Mouse (Mus musculus): ENCODE measurements around the gene Pde8a. TPM values are rescaled to one million over a fixed set of nuclear protein-coding genes. Genes with fewer than 3 reads are reported as not detected.
A peak's percentile ranks its signal among the peaks of the same experiment; 100 is the strongest.

Pde8a gene
- total RNA-seq, 2 experiments from 2014 or later: 1.8 to 9.3 TPM

- no peak for ATAC-seq (replicated peaks; ENCODE audit: poor library complexity, severe bottlenecking)
These were observed 156.3 kb downstream of the Pde8a start for GRCm38 (mm10) chr7:81369724-81370123.

- ATAC-seq (replicated peaks; ENCODE audit: poor library complexity, severe bottlenecking): peak; percentile 48
These were observed 158.4 kb downstream of the Pde8a start for GRCm38 (mm10) chr7:81371811-81372210.

DNA sequence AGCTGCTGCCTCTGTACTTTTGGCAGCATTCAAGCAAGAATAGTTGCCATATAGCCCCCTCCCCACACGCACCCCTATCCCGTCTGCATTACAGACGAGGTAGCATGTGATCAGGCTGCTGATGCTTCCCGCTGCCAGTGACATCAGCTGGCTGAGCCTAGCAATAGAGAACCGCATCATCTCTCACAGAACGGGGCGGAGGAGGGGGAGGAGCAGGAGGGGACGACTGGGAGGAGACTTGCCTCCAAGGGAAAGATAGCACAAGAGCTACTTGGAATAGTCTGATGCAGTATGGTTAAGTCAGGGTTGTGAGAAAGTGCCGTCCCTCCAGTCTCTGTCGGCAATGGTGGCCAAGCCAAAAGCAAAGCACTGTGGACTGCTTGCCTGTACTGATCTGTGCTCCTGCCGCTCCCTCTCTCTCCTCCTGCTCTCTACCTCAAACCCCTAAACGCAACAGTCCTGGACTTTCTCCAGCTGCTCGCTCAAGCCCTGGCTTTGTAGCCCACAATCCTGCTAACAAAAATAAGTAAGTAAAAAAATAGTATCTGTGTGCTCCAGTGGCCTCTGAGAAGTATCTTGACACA, 159.0 kb downstream of the Pde8a start:
- ATAC-seq (replicated peaks; ENCODE audit: poor library complexity, severe bottlenecking): 0 out of 2 replicates have a peak, but pooled peaks have one; percentile 17

GRCm38 (mm10) chr7:81379363-81379762, 166.0 kb downstream of the Pde8a start:
- no peak for ATAC-seq (replicated peaks; ENCODE audit: poor library complexity, severe bottlenecking)

Other genes with a start within 250 kb of the Pde8a start
- 26.4 and 37.5 TPM in 2 replicates for gene Zfp592, start 219.9 kb upstream of the Pde8a start, total RNA-seq (2014; fragmentation: Nextera tagmentation)
- 21.8 and 24.4 TPM in 2 replicates for gene Zfp592, start 219.9 kb upstream of the Pde8a start, total RNA-seq (2017)
- gene Alpk3, start 156.0 kb upstream of the Pde8a start, total RNA-seq (2014; fragmentation: Nextera tagmentation): 0.19 and 2.2 TPM in 2 replicates
- gene Alpk3, start 156.0 kb upstream of the Pde8a start, total RNA-seq (2017): 0.62 and 0.73 TPM in 2 replicates
- not detected in 2 replicates for gene Slc28a1, start 98.8 kb upstream of the Pde8a start, total RNA-seq (2014; fragmentation: Nextera tagmentation)
- gene Slc28a1, start 98.8 kb upstream of the Pde8a start, total RNA-seq (2017): not detected in 2 replicates
- 4,638 and 5,139 TPM in 2 replicates for gene Rps17, start 131.7 kb downstream of the Pde8a start, total RNA-seq (2014; fragmentation: Nextera tagmentation)
- gene Rps17, start 131.7 kb downstream of the Pde8a start, total RNA-seq (2017): 3,883 and 3,979 TPM in 2 replicates
- not detected in 2 replicates for gene Cpeb1, start 241.9 kb downstream of the Pde8a start, total RNA-seq (2014; fragmentation: Nextera tagmentation)
- not detected in 2 replicates for gene Cpeb1, start 241.9 kb downstream of the Pde8a start, total RNA-seq (2017)

All from granulocyte monocyte progenitor cell, adult 5-6 weeks (primary cell).